Mouse (Mus musculus) ES-E14 (cell line): ENCODE results near the gene Dennd4b. TPM values are rescaled to one million over a fixed set of nuclear protein-coding genes. Genes with fewer than 3 reads are reported as not detected.

Experiments used
- DNase-seq: peaks from one replicate; pipeline ENCODE4 v3.0.0-alpha.2; 2013; ENCODE audit warnings: low read depth, low spot score
- H3K27ac ChIP-seq: 2 replicates; pipeline ENCODE4 v1.5.1; 2012; ENCODE audit warnings: low read depth, mild to moderate bottlenecking, low read length, moderate library complexity, mixed read lengths; ENCODE audit not compliant: poor library complexity, insufficient read depth, severe bottlenecking
- H3K36me3 ChIP-seq: 2 replicates; pipeline ENCODE4 v1.6.1; 2012; ENCODE audit warnings: mild to moderate bottlenecking, low read length, moderate library complexity, mixed read lengths; ENCODE audit not compliant: control insufficient read depth, poor library complexity, insufficient read depth, severe bottlenecking
- H3K4me1 ChIP-seq, 2 experiments: fragments of 150-350 bp in 1 of 2; sonication (generic) in 1 of 2; 2 replicates each; pipeline ENCODE4 v1.6.1; 2012; ENCODE audit warnings: low read length in 2 of 2, mild to moderate bottlenecking in 1 of 2, mixed read lengths in 1 of 2; ENCODE audit not compliant: control insufficient read depth in 2 of 2, insufficient read depth in 2 of 2, poor library complexity in 1 of 2
- H3K4me3 ChIP-seq, 2 experiments: fragments of 150-350 bp in 1 of 2; sonication (generic) in 1 of 2; 2 replicates each; pipeline ENCODE4 v1.5.1; 2012; ENCODE audit warnings: low read length in 2 of 2, low read depth in 1 of 2, mild to moderate bottlenecking in 1 of 2, mixed read lengths in 1 of 2; ENCODE audit not compliant: insufficient read depth in 1 of 2, poor library complexity in 1 of 2, severe bottlenecking in 1 of 2
- H3K9ac ChIP-seq: 2 replicates; pipeline ENCODE4 v1.6.1; 2012; ENCODE audit warnings: low read depth, mild to moderate bottlenecking, low read length, mixed read lengths; ENCODE audit not compliant: poor library complexity, insufficient read depth, severe bottlenecking
- H3K9me3 ChIP-seq: fragments of 150-350 bp; sonication (generic); 2 replicates; pipeline ENCODE4 v1.6.1; 2012; ENCODE audit warnings: low read depth, mild to moderate bottlenecking, low read length; ENCODE audit not compliant: control insufficient read depth, insufficient read depth
- CHD2 ChIP-seq: IDR thresholded peaks from 2 replicates; pipeline ENCODE4 v1.6.1; 2014; ENCODE audit warnings: mild to moderate bottlenecking, low read depth, low read length, inconsistent platforms
- HCFC1 ChIP-seq: IDR thresholded peaks from 2 replicates; pipeline ENCODE4 v1.6.1; 2012; ENCODE audit warnings: low read length, inconsistent platforms, borderline replicate concordance; ENCODE audit not compliant: insufficient read depth
- MAFK ChIP-seq: IDR thresholded peaks from 2 replicates; pipeline ENCODE4 v1.6.1; 2014; ENCODE audit warnings: mild to moderate bottlenecking, low read depth, low read length, inconsistent platforms; ENCODE audit not compliant: insufficient read depth
- ZC3H11A ChIP-seq: IDR thresholded peaks from 2 replicates; pipeline ENCODE4 v1.6.1; 2012; ENCODE audit warnings: low read depth, mild to moderate bottlenecking, inconsistent platforms, low read length, borderline replicate concordance
- ZNF384 ChIP-seq: IDR thresholded peaks from 2 replicates; pipeline ENCODE4 v1.6.1; 2012; ENCODE audit warnings: low read depth, low read length, inconsistent platforms
- in situ Hi-C, 2 experiments: fragments of 600-800 bp; cut with MboI; formaldehyde crosslinking; loops; one replicate each; pipeline ENCODE4 v1.15.1; 2025; ENCODE audit warnings: low sequenced_read_pairs in 2 of 2, inconsistent platforms in 1 of 2; ENCODE audit not compliant: unreplicated experiment in 2 of 2
- total RNA-seq: library from RNA; depleted of rRNA; stranded (reverse); fragments of 300-350 nt; gene quantifications from 2 replicates; pipeline ENCODE4 v1.2.3, GENCODE M21; 2012

The Dennd4b gene
- total RNA-seq, 1 experiment = 4.1 TPM

GRCm38 (mm10) chr3:90305801-90306200 is 40.8 kb downstream of the Dennd4b start:
- H3K9me3 ChIP-seq = no peaks in the 10 kb centered on the region
- in situ Hi-C loops = no loop called here
- H3K4me3 ChIP-seq = no peak overlapping the region
- H3K27ac ChIP-seq = no peak overlapping the region
- no peak for TF ChIP-seq ZC3H11A
- no peak for TF ChIP-seq ZNF384
- no peak for TF ChIP-seq HCFC1
- no peak for TF ChIP-seq CHD2
- TF ChIP-seq MAFK = no peak
- no peak for DNase-seq
- H3K36me3 ChIP-seq = no peaks in the 10 kb centered on the region
- H3K9ac ChIP-seq = no peak overlapping the region
- no peaks in the 10 kb centered on the region for H3K4me1 ChIP-seq

DNA sequence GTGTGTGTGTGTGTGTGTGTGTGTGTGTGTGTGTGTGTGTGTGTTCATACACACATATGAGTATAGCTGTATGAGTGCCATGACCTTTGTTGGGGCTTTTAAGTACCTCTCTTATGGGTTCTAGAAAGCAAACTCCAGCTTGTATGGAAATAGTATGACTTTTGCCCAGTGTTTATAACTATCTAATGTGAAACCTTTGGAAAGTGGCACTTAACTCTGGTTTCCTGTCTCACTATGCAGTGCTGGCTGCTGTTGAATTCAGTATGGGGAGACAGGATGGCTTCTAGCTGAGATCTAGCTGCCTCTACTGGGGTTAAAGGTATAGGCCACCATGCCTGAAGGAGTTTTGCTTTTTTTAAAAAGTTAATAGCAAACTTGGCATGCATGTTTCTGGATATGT is 44.6 kb downstream of the Dennd4b start:
- Histone ChIP-seq H3K4me3 (no peak overlapping the region), H3K9me3 (no peaks in the 10 kb centered on the region), H3K27ac (no peak overlapping the region), H3K4me1 (peaks cover 0 to 2% of the 10 kb centered on the region in 2 experiments; a peak in 1 of 4 replicates), H3K36me3 (no peaks in the 10 kb centered on the region), H3K9ac (no peak overlapping the region)
- DNase-seq = no peak
- in situ Hi-C loops = no loop called here
- TF ChIP-seq CHD2 (no peak), ZC3H11A (no peak), ZNF384 (no peak), HCFC1 (no peak), MAFK (no peak)

GRCm38 (mm10) chr3:90313367-90313766 is 48.4 kb downstream of the Dennd4b start:
- no peaks in the 10 kb centered on the region for H3K9me3 ChIP-seq
- H3K9ac ChIP-seq = no peak overlapping the region
- no peak for DNase-seq
- no peaks in the 10 kb centered on the region for H3K36me3 ChIP-seq
- in situ Hi-C loops = no loop called here
- no peak overlapping the region for H3K27ac ChIP-seq
- no peak overlapping the region for H3K4me3 ChIP-seq
- TF ChIP-seq HCFC1 (no peak), MAFK (no peak), ZNF384 (peak; percentile 58; the same call in 1 of the 2 replicates)
- H3K4me1 ChIP-seq = peaks cover 0 to 2% of the 10 kb centered on the region in 2 experiments; a peak in 1 of 4 replicates

DNA sequence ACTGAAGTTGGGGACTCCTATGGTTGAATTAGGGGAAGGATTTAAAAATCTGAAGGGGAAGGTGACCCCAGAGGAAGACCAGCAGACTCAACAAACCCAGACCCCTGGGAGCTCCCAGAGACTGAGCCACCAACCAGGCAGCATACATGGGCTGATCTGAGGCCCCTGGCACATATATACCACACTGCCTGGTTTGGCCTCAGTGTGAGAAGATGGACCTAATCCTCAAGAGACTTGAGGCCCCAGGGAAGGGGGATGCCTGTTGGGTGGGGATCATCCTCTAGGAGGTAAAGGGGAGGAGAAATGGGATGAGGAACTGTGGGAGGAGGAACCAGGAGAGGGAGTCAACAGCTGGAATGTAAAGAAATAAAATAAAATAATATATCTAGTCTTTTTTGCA is 49.3 kb downstream of the Dennd4b start:
- no peaks in the 10 kb centered on the region for H3K9me3 ChIP-seq
- no peak overlapping the region for H3K4me3 ChIP-seq
- no peak overlapping the region for H3K9ac ChIP-seq
- H3K4me1 ChIP-seq = peaks cover 0 to 2% of the 10 kb centered on the region in 2 experiments; a peak in 1 of 4 replicates
- no peak for DNase-seq
- TF ChIP-seq HCFC1 (no peak), CHD2 (no peak), ZC3H11A (no peak), MAFK (no peak), ZNF384 (no peak)
- no peaks in the 10 kb centered on the region for H3K36me3 ChIP-seq
- H3K27ac ChIP-seq = no peak overlapping the region
- in situ Hi-C loops = no loop called here

DNA sequence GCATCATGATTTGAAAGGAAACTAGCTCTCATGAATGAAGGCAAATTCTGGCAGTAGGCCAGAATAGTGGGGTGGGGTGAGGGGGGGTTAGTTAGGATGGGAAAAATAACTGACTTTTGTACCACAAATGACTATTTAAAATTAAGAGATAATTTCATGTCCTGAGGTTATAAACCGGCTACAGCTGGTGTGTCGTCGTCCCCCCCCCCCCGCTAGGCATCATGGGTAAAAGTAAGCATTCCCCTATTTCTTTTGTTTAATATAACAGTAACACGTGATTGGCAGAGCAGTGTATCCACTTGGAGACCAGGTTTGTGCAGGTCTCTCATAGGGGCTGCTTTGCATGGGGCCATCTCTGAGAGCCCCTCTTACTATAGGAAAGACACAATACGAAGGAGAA is 57.3 kb downstream of the Dennd4b start:
- no peak for TF ChIP-seq HCFC1
- no peak for TF ChIP-seq CHD2
- TF ChIP-seq ZNF384 = no peak
- Histone ChIP-seq H3K9me3 (no peaks in the 10 kb centered on the region), H3K36me3 (no peaks in the 10 kb centered on the region), H3K27ac (no peak overlapping the region), H3K4me3 (no peak overlapping the region), H3K9ac (no peak overlapping the region), H3K4me1 (no peaks in the 10 kb centered on the region; a peak in 1 of 4 replicates)
- in situ Hi-C loops = no loop called here
- no peak for DNase-seq
